Mouse (Mus musculus) C2C12 (cell line): Measurements from ENCODE around the gene Tmem150c.

ENCODE experiments used
- CTCF ChIP-seq: IDR thresholded peaks from one replicate; pipeline ENCODE4 v1.5.1; 2011; ENCODE audit not compliant: control insufficient read depth, insufficient read depth, insufficient read length
- USF1 ChIP-seq: IDR thresholded peaks from one replicate; pipeline ENCODE4 v1.6.1; 2011; ENCODE audit warnings: low read depth, mild to moderate bottlenecking, control low read depth, moderate library complexity

- TF ChIP-seq CTCF (no peak), USF1 (no peak)
Observed at GRCm38 (mm10) chr5:100060876-100061275, 98.7 kb downstream of the Tmem150c start.
